Mouse (Mus musculus) heart, adult 18-20 months (tissue): ENCODE results near the gene Frmd4b. TPM values are rescaled to one million over a fixed set of nuclear protein-coding genes. Genes with fewer than 3 reads are reported as not detected.
"Not testable (repeated sequence)": the region's sequence is repeated elsewhere in the genome, so short reads cannot be mapped to it uniquely, and the experiment has no call there.

Source experiments
- DNase-seq, 2 experiments: peaks; one replicate each; pipeline ENCODE4 v3.0.0; 2021 to 2022; ENCODE audit warnings: mixed read lengths in 1 of 2
- total RNA-seq, 2 experiments: library from RNA; stranded (reverse); gene quantifications; 2 replicates each; pipeline ENCODE4 v1.2.3; 2021

Frmd4b gene
- total RNA-seq, 2 experiments from 2014 or later: 11.7 to 15.8 TPM

DNA sequence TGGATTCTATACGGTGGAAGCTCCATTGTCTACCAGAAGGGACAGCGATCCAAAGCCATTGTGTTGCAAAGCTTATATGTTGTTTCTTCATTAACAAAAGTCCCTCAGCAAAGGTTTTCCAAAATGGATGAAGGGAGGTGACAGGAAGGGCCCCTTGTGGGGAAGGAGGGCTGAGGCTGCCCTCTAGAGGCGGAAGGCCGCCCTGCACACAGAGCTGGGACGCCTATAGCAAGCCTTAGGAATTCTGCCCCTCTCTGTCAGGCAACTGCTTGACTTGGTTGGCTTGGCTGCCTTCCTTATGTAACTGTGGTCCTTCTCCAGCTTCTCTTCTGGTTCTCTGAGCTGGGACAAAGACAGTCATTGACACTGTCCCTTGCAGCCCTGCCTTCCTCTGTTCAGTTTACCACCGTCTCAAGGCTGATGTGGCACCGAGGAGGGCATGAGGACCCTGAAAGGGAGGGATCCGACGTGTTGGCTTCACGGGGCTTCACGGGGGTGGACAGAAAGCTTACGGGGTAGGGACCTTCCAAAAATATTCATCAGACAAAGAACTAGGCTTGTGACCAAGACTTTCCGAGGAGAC is 200.3 kb downstream of the Frmd4b start:
- DNase-seq: peak; percentile 72 to 87

- not testable (repeated sequence) for DNase-seq
These were observed 201.8 kb downstream of the Frmd4b start for GRCm38 (mm10) chr6:97415578-97415977.

GRCm38 (mm10) chr6:97413453-97413852 is 203.9 kb downstream of the Frmd4b start:
- no peak for DNase-seq

- no peak for DNase-seq
These were observed 204.9 kb downstream of the Frmd4b start for GRCm38 (mm10) chr6:97412403-97412802.

DNA sequence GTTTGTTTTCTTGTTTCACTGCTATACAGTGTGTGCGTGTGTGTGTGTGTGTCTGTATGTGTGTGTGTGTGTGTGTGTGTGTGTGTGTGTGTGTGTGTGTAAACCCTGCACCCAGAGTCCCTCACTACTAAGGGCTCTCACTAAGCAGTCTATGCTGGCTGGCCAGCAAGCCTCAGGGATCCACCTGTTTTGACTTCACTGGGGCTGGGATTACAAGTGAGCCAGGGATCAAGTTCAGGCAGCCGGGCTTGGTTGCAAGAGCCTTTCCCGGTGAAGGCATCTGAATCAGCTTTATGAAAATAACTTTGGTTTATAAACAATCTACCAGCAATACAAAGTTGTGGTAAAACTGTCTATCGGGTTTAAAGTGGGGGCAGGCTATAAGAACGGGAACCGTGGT is 206.0 kb downstream of the Frmd4b start:
- DNase-seq: no peak

DNA sequence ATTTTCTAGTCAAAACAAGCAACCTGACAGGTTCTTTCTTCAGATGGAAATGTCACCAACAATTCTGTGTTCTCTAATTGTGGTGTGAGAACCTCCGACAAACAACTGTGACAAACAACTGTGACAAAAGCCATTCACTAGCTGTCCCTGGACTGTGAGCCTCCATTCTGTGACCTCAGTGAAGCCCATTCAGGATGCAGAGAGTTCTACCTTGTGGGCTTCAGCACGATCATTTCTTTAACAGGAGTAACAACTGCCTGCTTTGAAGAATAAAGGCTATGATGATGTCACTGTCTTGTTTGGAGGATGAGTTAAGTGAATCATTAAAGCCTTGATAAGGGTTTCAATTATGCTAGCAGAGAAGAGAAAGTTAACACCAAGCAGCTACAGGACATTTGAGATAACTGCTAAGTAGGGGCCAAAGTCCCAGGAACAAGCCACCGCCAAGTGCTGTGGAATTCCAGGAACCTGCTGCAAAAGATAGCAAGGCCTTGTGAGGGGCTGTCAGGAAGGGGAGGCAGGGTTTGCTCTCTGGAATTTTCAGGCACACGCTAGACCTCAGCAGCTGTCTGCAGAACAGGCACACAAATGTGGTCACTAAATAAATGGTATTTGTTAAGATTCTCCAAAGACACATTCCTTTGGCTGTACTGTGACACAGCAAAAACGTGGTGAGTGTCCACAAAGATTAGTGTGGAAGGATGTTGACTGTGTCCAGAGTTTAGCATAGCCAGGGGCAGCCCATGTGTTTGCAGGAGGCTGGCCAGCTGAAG is 207.7 kb downstream of the Frmd4b start:
- DNase-seq: peak; percentile 24 to 35

DNA sequence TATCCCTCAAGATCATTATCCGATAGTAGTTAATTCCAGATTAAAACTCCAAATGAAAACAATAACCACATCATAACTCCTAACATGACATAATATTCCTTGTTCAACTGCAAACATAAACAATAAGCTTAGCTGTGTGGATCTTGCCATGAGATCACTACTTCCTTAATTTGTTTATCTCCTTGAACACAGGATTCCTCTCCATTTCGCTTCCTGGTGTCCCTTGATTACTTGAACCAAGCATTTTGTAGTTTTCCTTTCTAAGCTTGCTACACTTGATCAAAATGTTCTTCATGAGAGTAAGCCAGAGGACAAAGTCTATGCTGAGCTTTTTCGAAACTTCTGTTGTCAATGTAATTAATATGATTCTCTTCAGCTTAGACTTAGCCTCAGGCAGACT is 209.4 kb downstream of the Frmd4b start:
- DNase-seq: no peak

DNA sequence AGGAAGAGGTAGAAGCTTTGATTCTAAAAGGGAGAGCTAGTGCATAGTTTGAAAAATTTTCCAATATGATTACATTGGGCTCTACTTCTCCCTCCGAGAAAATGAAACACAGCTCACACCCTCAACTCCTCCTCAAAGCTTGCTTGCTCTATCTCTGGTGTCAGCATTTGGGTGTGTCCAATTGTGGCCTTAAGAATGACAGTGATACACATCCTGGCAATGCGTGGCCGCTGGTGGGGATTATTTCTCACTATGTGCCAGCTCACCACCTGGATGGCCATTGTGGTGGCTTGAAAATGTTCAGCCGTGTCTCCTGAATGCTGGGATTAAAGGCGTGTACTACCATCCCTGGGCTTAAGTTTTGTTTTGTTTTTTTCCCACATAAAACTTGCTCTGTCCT is 209.9 kb downstream of the Frmd4b start:
- DNase-seq: no peak

DNA sequence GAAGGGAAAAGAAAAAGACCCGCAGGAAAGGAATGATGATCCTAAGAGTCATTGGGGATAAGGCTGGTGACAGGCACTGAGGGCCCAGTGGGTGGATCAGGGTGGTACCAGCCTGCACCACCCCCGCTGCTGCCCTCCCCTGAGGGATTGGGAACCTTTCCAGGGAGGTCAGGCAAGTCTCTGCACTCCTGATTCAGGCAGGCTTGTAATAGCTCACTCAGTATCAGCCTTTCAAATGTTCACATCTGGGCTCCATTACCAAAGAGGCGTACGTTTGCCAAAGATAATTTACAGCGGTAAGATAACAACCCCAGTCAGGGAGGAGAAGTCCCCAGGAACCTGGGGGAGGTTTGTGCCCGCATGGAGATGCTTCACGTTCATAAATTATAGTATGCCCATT is 212.0 kb downstream of the Frmd4b start:
- DNase-seq: peak; percentile 45 to 62

DNA sequence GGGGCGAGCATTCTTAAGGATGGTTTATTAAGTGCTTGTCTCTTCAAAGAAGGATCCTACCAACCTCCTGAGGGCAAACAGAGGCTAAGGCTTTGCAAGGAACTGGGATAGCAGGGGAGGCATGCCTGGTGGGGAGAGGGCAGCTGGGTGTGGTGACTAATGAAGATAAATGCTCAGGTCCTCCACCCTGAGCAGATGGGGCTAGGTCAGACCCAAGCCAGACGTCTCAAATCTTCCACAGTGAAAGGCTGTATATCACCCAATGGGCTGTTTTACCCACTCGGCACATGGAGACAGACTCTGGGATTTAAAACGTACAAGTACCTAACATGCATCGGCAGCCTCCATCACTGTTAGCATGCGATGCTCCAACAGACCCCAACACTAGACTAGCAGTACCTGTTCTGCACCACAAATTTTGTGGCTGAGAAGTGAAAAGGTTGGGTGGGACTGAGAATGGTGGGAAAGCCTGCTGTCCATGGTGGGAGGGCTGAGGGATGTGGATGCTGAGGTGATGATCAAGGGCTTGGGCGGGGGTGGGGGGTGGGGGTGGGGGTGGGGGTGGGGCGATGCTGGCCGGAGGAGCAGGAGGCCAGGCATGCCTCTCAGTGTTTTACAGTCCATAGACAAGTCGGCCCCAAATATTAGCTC is 214.4 kb downstream of the Frmd4b start:
- no peak for DNase-seq

- DNase-seq: no peak
These were observed 216.9 kb downstream of the Frmd4b start for GRCm38 (mm10) chr6:97400446-97400845.

DNA sequence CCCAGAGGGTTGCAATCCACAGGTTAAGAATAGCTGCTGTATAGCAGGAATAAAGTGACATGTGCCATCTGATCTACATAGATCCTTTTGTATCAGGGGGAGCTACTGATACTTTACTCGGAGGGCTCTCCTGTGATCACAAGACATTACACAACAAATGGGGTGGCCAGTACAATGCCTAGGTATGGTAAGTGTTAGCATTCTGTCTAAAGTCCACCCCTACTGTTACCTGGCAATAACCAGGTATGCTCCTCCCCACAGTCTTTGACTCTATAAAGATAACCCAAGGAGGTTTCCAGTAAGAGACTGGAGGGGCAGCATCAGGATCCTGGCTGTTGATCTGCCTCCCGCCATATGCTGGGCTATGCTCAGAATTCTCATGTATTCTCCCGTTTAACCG is 219.4 kb downstream of the Frmd4b start:
- DNase-seq: no peak

DNA sequence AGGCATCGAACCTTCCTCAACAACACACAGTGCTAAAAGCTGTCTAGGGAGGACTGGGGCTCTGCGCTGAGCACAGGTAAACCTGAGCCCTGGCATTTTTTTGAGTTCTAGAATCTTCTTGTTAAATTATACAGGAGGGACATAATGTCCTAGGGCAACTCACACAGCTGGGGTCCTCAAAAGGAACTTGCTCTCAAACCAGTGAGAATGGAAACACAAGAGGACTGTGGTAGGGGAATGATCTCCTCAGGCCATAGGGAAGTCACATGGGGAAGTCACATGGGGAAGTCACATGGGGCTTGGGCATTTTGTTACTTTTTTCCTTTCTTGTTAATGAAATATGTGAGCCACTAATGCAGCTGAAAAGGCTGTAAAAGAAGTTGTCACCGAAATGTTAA is 220.4 kb downstream of the Frmd4b start:
- no peak for DNase-seq

DNA sequence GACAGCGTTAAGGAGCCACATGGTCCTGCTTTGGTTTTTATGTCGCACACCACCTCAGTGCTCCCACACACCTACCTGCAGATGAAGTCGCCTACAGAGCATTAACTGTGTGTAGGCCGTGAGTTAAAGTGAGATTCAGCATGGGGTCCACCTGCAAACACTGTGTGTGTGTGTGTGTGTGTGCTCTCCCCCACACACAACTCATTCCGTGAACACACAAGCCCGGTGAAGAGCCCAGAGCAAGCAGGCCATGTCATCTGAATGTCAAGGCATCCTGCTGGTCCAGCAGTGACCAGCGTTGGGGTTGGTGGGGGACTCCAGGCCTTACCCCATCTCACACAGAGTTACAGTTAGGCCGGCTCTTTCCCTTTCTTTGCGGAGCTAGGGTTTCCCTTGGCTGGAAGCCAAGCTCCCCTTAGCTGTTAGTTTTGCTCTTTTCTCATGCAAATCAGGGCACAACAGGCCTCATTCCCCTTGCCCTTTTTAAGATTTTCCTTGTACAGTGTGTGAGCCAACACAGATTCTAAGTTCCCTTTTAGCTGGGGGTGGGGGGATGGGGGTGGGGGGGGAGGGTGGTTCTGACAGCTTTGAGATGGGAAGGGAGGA is 220.9 kb downstream of the Frmd4b start:
- no peak for DNase-seq

- peak in 1 of 2 experiments; percentile 37 for DNase-seq
These were observed 221.6 kb downstream of the Frmd4b start for GRCm38 (mm10) chr6:97395477-97396350.

- no peak for DNase-seq
These were observed 222.8 kb downstream of the Frmd4b start for GRCm38 (mm10) chr6:97394473-97395075.

GRCm38 (mm10) chr6:97392912-97393311 is 224.4 kb downstream of the Frmd4b start:
- no peak for DNase-seq

DNA sequence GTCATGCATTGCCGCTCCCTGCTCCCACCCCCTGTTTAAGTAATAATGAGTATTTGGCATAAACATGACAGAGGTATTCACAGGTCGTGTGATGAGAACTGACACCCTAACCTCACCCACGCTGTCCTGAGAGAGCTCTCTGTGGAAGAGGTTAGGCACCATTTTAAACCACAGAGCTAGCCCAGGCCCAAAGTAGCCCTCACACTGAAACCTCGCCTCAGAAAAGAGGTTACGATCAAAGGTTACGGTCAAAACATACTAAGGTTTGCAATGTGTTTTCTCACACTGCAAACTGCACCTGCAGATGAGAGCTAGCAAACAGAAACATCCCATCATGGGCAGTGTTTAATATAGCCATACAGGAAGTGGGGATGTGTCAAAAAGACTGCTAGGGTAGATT is 230.0 kb downstream of the Frmd4b start:
- DNase-seq: no peak

- no peak for DNase-seq
These were observed 232.4 kb downstream of the Frmd4b start for GRCm38 (mm10) chr6:97384918-97385317.

DNA sequence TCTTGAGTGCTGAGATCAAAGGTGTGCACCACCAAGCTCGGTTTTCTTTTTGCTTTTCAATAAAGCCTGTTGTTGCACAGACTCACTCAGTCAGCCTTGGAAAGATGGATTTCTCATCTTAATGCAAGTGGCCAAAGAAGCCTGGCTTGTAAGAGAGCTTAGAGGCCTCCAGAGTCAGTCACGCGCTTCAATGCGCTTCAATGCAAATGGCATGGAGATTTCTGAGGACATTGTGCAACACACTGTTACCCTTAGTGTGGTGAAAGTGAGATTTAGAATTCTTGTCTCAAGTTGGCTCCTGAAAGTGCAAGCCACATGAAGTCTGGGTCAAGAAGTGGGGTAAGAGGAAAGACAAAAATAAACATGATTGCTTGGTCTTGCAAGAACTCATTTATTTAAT is 236.1 kb downstream of the Frmd4b start:
- DNase-seq: no peak

- DNase-seq: no peak
These were observed 246.4 kb downstream of the Frmd4b start for GRCm38 (mm10) chr6:97370947-97371346.

- no peak for DNase-seq
These were observed 246.9 kb downstream of the Frmd4b start for GRCm38 (mm10) chr6:97370460-97370859.
